Mouse (Mus musculus) WW6 (cell line): ENCODE measurements around the gene Dnmt3b.
"Not testable (repeated sequence)": the region's sequence is repeated elsewhere in the genome, so short reads cannot be mapped to it uniquely, and the experiment has no call there.

Source experiments
- DNase-seq: peaks from one replicate; pipeline ENCODE4 v3.0.0-alpha.2; 2013; ENCODE audit warnings: low read depth, low spot score

Gene Dnmt3b

GRCm38 (mm10) chr2:153712646-153713091 is 63.4 kb downstream of the Dnmt3b start:
- DNase-seq = no peak

GRCm38 (mm10) chr2:153713227-153713626 is 64.0 kb downstream of the Dnmt3b start:
- no peak for DNase-seq

- DNase-seq = not testable (repeated sequence)
These were observed 68.6 kb downstream of the Dnmt3b start for GRCm38 (mm10) chr2:153717861-153718260.

GRCm38 (mm10) chr2:153723098-153723497 is 73.8 kb downstream of the Dnmt3b start:
- DNase-seq = no peak

GRCm38 (mm10) chr2:153724424-153724823 is 75.2 kb downstream of the Dnmt3b start:
- no peak for DNase-seq

- no peak for DNase-seq
These were observed 75.6 kb downstream of the Dnmt3b start for GRCm38 (mm10) chr2:153724871-153725270.

GRCm38 (mm10) chr2:153725291-153725690 is 76.0 kb downstream of the Dnmt3b start:
- no peak for DNase-seq

- DNase-seq = no peak
These were observed 84.8 kb downstream of the Dnmt3b start for GRCm38 (mm10) chr2:153734033-153734432.
